Mouse (Mus musculus) brain, embryonic 14.5 days (tissue): ENCODE measurements around the gene Hcrtr2.

Experiments
- CTCF ChIP-seq: fragments of 200-500 bp; IDR thresholded peaks from 2 replicates; pipeline ENCODE4 v1.5.1; 2012; ENCODE audit warnings: inconsistent platforms, mild to moderate bottlenecking, moderate library complexity, borderline replicate concordance; ENCODE audit not compliant: insufficient read depth, insufficient read length; ENCODE audit errors: extremely low read depth
- POLR2A ChIP-seq: fragments of 200-500 bp; IDR thresholded peaks from 2 replicates; pipeline ENCODE4 v1.6.1; 2012; ENCODE audit warnings: mild to moderate bottlenecking, inconsistent platforms, borderline replicate concordance; ENCODE audit not compliant: poor library complexity, insufficient read depth, insufficient read length, severe bottlenecking; ENCODE audit errors: extremely low read depth

GRCm38 (mm10) chr9:76360374-76360773, 36.7 kb upstream of the Hcrtr2 start:
- TF ChIP-seq CTCF (no peak), POLR2A (no peak)
